Mouse (Mus musculus) midbrain, postnatal 0 days (tissue): ENCODE measurements at regions not wholly inside any gene's neighbourhood (a gene's known extent, or its start where the extent isn't known, plus 50 kb on each side); places are given as distances from the start of the nearest gene placed in this dataset.

Experiments
- ATAC-seq: fragments of 200-750 bp; cut with Nextera tagmentation; 2 replicates; pipeline ENCODE4 v1.8.0; 2017; ENCODE audit warnings: moderate number of reproducible peaks, mild to moderate bottlenecking, moderate TSS enrichment, moderate library complexity; ENCODE audit not compliant: low FRiP score
- DNase-seq: peaks from one replicate; pipeline ENCODE4 v3.0.0-alpha.2; 2015; ENCODE audit warnings: low spot score
- H3K27ac ChIP-seq: fragments of 300-500 bp; sonication (generic); 2 replicates; pipeline ENCODE4 v1.5.1; 2014; ENCODE audit warnings: low read depth, mild to moderate bottlenecking, low read length, mixed read lengths
- H3K27me3 ChIP-seq: fragments of 300-500 bp; sonication (generic); 2 replicates; pipeline ENCODE4 v1.6.1; 2014; ENCODE audit warnings: low read length, control low read depth, mixed read lengths; ENCODE audit not compliant: insufficient read depth
- H3K36me3 ChIP-seq: fragments of 300-500 bp; sonication (generic); 2 replicates; pipeline ENCODE4 v1.6.1; 2014; ENCODE audit warnings: low read length, control low read depth, mixed read lengths; ENCODE audit not compliant: insufficient read depth
- H3K4me1 ChIP-seq: fragments of 300-500 bp; sonication (generic); 2 replicates; pipeline ENCODE4 v1.6.1; 2014; ENCODE audit warnings: mild to moderate bottlenecking, control low read depth, antibody characterized with exemption, low read length, mixed read lengths; ENCODE audit not compliant: insufficient read depth
- H3K4me2 ChIP-seq: fragments of 300-500 bp; sonication (generic); 2 replicates; pipeline ENCODE4 v1.6.1; 2014; ENCODE audit warnings: low read depth, mild to moderate bottlenecking, low read length, mixed read lengths; ENCODE audit not compliant: poor library complexity, severe bottlenecking
- H3K4me3 ChIP-seq: fragments of 300-500 bp; sonication (generic); 2 replicates; pipeline ENCODE4 v1.5.1; 2014; ENCODE audit warnings: low read depth, mild to moderate bottlenecking, low read length, moderate library complexity
- H3K9ac ChIP-seq: fragments of 300-500 bp; sonication (generic); replicated peaks from 2 replicates; pipeline ENCODE4 v1.6.1; 2014; ENCODE audit warnings: mild to moderate bottlenecking, low read length, moderate library complexity, mixed read lengths; ENCODE audit not compliant: poor library complexity, severe bottlenecking
- H3K9me3 ChIP-seq: fragments of 300-500 bp; sonication (generic); 2 replicates; pipeline ENCODE4 v1.6.1; 2016; ENCODE audit warnings: low read length, control low read depth
- CTCF ChIP-seq: IDR thresholded peaks from 2 replicates; pipeline ENCODE4 v1.5.1; 2016; ENCODE audit warnings: antibody characterized with exemption, mild to moderate bottlenecking
- WGBS: fragments of 180-500 bp; shearing (Covaris S2); extraction: QIAGEN DNeasy Blood & Tissue Kit; methylation state at CpG from one replicate; pipeline ENCODE4 v1.1.7; 2014; 5-methylcytosine and 5-hydroxymethylcytosine counted together

DNA sequence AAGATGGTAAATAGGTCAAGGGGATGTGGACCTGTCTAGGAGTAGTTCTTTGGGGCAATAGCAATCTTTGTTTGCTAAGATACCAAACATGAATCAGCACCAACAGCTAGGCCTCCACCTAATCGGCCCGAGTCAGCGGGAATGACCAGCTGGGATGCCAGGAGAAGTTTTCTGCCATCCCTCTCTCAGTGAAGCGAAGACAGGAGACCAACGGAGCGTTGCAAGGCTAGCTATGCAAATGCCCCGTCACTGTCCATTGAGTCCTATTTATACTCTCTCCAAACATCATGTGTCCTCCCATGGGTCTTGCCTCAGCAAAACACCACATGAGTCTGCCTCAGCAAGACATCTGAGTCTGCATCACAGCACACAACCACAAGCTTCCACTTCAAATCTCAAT is 439.7 kb upstream of the Auts2 start:
- no peaks in the 10 kb centered on the region for H3K4me1 ChIP-seq
- H3K4me3 ChIP-seq: no peak overlapping the region
- no peak overlapping the region for H3K9ac ChIP-seq
- H3K9me3 ChIP-seq: no peaks in the 10 kb centered on the region
- H3K27ac ChIP-seq: no peak overlapping the region
- TF ChIP-seq CTCF: no peak
- ATAC-seq (no peak), DNase-seq (no peak)
- H3K27me3 ChIP-seq: no peaks in the 10 kb centered on the region
- H3K36me3 ChIP-seq: no peaks in the 10 kb centered on the region
- H3K4me2 ChIP-seq: no peak overlapping the region
- WGBS: 91% methylated on average over 7 of the region's 7 CpGs

DNA sequence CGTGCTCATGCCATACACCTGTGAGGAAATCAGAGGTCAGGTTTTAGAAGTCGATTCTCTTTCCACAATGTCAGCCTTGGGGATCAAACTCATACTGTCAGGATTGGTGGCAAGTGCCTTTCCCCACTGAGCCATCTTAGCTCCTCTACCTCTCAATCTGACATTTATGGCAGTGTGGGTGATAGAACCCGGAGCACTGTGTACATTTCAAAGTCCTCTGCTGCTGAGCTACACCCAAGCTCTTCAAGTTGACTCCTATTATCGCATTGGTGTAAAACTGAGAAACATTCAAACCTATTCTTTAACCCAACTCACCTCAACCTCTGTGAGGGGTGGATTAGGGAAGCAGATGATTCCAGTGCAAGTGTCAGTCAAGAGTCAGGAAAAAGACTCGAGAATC is 435.9 kb upstream of the Auts2 start:
- ATAC-seq (no peak), DNase-seq (no peak)
- no peak for TF ChIP-seq CTCF
- Histone ChIP-seq H3K4me1 (no peaks in the 10 kb centered on the region), H3K4me2 (no peak overlapping the region), H3K4me3 (no peak overlapping the region), H3K27me3 (no peaks in the 10 kb centered on the region), H3K9ac (no peak overlapping the region), H3K27ac (no peak overlapping the region), H3K36me3 (no peaks in the 10 kb centered on the region), H3K9me3 (no peaks in the 10 kb centered on the region)
- WGBS: 92% methylated on average over 5 of the region's 5 CpGs

DNA sequence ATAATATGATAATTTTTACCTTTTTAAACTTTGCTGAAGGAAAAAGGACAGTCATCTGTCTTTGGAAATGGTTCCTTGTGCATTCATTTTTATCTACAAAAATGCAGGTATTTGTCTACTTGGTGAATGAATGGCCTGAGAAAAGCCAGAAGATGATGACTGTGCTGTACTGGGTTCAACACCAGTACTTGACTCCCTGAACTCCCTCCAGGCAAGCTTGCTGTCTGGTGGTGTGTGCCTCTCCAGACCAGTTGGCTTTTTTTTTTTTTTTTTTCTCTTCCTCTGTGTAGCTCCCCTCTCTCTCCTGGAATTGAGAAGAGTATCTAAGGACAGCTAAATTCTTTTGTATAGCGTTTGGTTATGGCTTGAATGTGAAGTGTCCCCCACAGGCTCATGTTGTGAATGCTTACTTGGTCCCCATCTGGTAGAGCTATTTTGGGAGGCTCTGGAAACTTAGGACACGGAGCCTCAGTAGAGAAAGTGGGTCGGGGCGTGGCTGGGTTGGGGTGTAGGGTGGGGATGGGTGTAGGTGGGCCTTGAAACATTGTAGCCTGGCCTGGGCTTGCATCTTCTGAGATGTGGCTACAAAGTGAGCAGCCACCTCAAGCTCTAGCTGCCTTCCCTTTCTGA is 432.3 kb upstream of the Auts2 start:
- Histone ChIP-seq H3K27ac (no peak overlapping the region), H3K4me1 (no peaks in the 10 kb centered on the region), H3K27me3 (no peaks in the 10 kb centered on the region), H3K9me3 (no peaks in the 10 kb centered on the region), H3K9ac (no peak overlapping the region), H3K4me3 (no peak overlapping the region), H3K36me3 (no peaks in the 10 kb centered on the region), H3K4me2 (no peak overlapping the region)
- no peak for TF ChIP-seq CTCF
- whole genome bisulfite sequencing: 66% methylated on average over 4 of the region's 4 CpGs
- ATAC-seq: no peak
- DNase-seq: no peak

DNA sequence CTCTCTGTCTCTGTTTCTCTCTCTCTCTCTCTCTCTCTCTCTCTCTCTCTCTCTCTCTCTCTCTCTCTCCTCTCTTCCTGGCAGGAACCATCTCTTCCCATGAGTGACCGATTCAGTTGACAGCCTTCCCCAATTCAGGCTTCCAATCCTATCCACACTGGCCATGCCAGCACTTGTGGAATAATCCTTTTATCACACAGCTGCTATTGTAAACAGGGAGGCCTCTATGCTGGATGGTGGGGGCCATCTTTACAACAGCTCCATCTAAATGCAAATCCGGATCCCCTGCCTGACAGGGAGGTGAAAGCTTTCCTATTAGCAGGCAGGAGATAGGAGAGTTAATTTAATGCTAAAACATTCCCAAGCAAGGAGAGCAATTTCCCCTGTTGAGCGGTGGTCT is 431.7 kb upstream of the Auts2 start:
- ATAC-seq: no peak

DNA sequence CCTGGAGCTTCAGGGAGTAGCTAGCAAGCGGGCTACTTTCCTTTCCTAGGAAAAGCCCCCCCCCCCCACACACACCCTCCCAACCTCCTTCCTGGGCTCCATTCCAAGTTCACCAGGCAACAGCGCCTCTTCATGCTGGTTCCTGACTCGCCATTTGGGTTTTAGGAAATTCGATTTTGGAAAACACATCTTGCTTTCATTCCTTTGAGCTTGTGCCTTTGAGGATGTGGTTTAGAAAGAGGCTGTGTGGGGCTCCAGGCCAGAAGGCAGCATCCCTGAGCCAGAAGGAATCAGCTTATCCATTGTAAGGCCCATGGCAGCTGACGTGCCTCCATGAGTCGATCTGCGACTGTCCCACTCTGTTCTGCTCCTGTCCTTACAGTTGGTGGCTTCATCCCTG is 427.9 kb upstream of the Auts2 start:
- Histone ChIP-seq H3K27me3 (no peaks in the 10 kb centered on the region), H3K36me3 (no peaks in the 10 kb centered on the region), H3K4me1 (no peaks in the 10 kb centered on the region), H3K9ac (no peak overlapping the region), H3K27ac (no peak overlapping the region), H3K4me3 (no peak overlapping the region), H3K9me3 (no peaks in the 10 kb centered on the region), H3K4me2 (no peak overlapping the region)
- 59% methylated on average over 7 of the region's 7 CpGs for WGBS
- DNase-seq: peak; percentile 54
- TF ChIP-seq CTCF: no peak
- no peak for ATAC-seq

More for the DNA sequence above, 431.7 kb upstream of the Auts2 start:
- DNase-seq: peak; percentile 56
- WGBS: 23% methylated on average over 3 of the region's 3 CpGs
- no peak overlapping the region for H3K4me2 ChIP-seq
- H3K27me3 ChIP-seq: no peaks in the 10 kb centered on the region
- H3K4me1 ChIP-seq: no peaks in the 10 kb centered on the region
- no peaks in the 10 kb centered on the region for H3K9me3 ChIP-seq
- no peak overlapping the region for H3K27ac ChIP-seq
- no peak for TF ChIP-seq CTCF
- H3K36me3 ChIP-seq: no peaks in the 10 kb centered on the region
- H3K4me3 ChIP-seq: no peak overlapping the region
- H3K9ac ChIP-seq: no peak overlapping the region

DNA sequence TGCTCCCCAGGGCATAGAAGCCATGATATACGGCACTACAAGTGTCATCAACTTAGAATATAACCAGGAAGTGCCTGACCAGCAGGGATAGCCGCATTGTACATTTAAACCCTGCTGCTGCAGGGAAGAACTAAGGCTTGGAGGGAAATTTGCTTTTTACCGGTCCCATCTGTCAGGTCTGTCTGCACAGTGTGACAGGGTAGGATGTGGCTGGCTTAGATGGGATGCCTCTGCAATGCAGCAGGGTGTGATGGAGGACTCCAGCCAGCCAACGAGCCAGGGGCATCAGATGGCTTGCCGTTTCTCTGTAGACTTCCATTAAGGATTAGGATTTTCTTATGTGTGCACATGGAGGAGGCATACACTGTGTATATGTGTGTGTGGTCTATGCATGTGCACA is 426.2 kb upstream of the Auts2 start:
- 65% methylated on average over 5 of the region's 5 CpGs for WGBS
- DNase-seq (peak; percentile 40), ATAC-seq (no peak)
- H3K9ac ChIP-seq: no peak overlapping the region
- H3K9me3 ChIP-seq: no peaks in the 10 kb centered on the region
- no peak overlapping the region for H3K27ac ChIP-seq
- H3K4me3 ChIP-seq: no peak overlapping the region
- TF ChIP-seq CTCF: no peak
- no peaks in the 10 kb centered on the region for H3K36me3 ChIP-seq
- no peaks in the 10 kb centered on the region for H3K27me3 ChIP-seq
- H3K4me2 ChIP-seq: no peak overlapping the region
- H3K4me1 ChIP-seq: no peaks in the 10 kb centered on the region
